Mouse (Mus musculus) fat pad, adult 2 months (tissue): Measurements from ENCODE around the gene B3gntl1.

Experiments used
- DNase-seq: peaks from one replicate; pipeline ENCODE4 v3.0.0-alpha.2; 2011; ENCODE audit warnings: low read depth, low spot score; ENCODE audit errors: extremely low read depth

Gene B3gntl1

DNA sequence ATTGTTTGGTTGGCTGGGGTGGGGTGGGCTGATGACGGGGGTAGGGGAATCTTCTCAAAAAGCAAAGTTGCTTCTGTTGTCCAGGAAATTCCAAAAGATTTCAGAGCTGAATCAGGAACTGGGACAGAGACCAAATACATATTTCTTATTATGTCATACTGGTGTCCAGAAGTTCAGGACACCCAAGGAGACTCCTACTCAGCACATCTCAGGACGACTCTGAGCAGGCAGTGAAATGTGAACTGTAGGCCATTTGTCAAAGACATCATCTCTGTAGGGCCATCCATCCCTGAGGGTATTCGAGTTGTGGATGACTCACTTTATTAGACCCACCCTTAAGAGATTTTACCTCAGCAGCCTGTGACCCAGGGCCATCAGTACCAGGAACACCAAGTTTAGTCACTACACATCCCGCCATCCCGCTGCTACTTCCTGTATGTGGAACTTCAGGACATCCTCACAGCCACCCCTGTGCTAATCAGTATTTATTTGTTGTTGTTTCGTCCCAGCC lies 12.6 kb upstream of the B3gntl1 start:
- DNase-seq: no peak

DNA sequence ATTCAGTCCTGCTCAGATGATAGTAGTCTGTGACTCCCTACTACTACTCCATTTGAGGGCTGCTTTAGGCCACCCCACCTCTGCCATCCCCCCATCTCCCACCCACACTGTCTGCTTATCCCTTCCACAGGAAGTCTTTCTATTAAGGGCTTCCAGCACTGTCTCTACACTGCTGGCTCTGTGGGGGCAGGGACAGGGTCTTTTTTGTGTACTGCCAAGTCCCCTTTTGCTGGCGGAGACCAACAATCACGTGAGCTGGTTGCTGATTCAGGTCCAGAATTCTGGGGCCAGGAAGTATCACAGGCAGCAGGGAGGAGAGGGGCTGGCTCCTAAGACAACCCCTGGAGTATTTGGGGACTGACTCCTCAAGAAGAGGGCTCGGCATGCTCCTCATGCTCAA lies 10.3 kb upstream of the B3gntl1 start:
- no peak for DNase-seq

- DNase-seq: no peak
Observed at GRCm38 (mm10) chr11:121680750-121681149, 7.8 kb upstream of the B3gntl1 start.

- DNase-seq: peak; percentile 92
Observed at GRCm38 (mm10) chr11:121679581-121679980, 6.6 kb upstream of the B3gntl1 start.

GRCm38 (mm10) chr11:121676836-121677235 lies 3.9 kb upstream of the B3gntl1 start:
- DNase-seq: no peak

GRCm38 (mm10) chr11:121673629-121674028 lies 676 bp upstream of the B3gntl1 start:
- no peak for DNase-seq

DNA sequence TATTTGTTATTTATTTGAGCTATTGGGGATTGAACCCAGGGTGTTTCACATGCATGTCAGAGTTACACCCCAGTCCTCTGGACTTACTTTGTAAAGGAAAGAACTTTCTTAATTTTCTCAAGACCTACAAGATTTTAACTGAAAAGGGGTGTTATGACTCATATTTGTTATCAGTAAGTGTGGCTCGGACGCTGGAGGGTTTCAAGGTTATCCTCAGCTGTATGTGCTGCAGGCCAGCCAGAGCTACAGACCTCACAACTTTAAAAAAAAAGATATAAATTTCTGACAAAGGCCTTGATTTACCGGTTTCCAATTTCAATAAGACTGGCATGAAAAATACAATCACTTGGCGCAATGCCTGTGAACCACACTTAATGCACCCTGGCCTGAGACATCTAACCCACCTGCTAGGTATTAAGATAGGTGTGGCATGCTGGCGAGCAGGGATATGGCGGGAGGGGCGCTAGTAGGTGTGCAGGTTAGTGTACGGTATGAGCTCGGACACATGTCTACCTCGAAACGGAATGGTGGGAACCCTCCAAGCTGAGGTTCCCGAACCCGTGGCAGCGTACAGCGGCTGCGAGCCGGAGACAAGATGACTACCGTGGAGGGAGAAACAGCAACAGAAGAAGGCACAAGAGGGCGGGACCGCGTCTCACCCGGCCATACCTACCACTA lies 502 bp downstream of the B3gntl1 start:
- no peak for DNase-seq

- DNase-seq: no peak
Observed at GRCm38 (mm10) chr11:121670926-121671325, 2.0 kb downstream of the B3gntl1 start.

DNA sequence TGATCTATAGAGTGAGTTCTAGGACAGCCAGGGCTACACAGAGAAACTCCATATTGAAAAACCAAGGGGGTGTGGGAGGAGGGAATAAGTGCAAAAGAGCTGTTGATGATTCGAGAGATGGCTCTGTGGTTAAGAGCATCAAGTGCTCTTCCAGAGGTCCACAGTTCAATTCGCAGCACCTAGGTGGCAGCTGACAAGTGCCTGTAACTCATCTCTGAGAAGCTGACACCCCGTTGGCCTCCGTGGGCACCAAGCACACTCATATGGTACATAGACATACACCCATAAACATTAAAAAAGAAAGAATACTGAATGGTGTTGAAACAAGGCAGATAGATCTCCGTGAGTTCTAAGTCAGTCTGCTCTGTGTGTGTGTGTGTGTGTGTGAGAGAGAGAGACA lies 4.2 kb downstream of the B3gntl1 start:
- DNase-seq: no peak

DNA sequence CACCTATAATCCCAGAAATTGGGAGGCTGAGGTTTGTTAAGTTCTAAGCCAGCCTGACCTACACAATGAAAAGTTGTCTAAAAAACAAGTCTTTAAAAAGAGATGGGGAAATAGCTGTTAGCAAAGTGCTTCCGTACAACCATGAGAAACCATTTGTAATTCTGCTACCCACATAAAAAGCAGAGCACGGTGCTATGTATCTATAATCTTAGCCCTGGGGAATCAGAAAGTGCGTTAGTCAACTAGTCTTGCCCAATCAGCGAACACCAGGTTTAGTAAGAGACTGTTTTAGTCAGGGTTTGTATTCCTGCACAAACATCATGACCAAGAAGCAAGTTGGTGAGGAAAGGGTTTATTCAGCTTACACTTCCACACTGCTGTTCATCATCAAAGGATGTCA lies 5.4 kb downstream of the B3gntl1 start:
- DNase-seq: peak; percentile 90

GRCm38 (mm10) chr11:121661116-121661515 lies 11.8 kb downstream of the B3gntl1 start:
- no peak for DNase-seq

DNA sequence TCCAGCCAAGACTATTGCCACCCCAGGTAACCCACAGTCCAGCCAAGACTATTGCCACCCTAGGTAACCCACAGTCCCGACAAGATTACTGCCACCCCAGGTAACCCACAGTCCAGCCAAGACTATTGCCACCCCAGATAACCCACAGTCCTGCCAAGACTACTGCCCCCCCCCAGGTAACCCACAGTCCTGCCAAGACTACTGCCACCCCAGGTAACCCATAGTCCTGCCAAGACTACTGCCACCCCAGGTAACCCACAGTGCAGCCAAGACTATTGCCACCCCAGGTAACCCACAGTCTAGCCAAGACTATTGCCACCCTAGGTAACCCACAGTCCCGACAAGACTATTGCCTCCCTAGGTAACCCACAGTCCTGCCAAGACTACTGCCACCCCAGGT lies 12.3 kb downstream of the B3gntl1 start:
- DNase-seq: peak; percentile 58

- no peak for DNase-seq
Observed at GRCm38 (mm10) chr11:121658151-121658550, 14.8 kb downstream of the B3gntl1 start.

DNA sequence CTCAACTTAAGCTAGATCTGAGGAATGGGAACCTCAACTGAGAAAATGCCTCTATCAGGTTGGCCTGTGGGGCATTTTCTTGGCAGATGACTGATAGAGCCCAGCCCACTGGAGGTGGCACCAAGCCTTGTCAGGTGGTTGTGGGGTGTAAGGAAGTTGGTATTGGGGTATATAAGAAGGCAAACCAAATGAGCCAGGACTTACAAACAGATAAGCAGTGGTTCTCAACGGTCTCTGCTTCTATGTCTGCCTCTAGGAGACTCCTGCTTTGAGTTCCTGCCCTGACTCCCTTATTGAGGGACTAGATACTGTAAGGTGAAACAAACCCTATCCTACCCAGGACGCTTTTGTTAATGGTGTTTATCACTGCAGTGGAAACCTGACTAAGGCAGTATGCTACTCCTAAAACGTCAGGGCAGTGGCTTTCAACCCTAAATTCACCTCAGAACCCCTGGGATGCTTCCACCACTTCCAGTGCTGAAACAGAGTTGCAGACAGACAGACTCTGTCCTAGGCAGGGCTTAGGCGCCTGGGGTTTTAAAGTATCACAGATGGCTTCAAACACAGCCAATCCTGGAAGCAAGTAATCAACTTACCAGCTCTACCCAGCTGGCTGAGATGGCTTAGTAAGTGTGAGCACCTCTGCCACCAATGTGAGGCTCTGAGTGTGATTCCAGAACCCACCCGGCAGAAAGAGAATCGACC lies 17.0 kb downstream of the B3gntl1 start:
- DNase-seq: no peak

- DNase-seq: no peak
Observed at GRCm38 (mm10) chr11:121655166-121655806, 17.7 kb downstream of the B3gntl1 start.

DNA sequence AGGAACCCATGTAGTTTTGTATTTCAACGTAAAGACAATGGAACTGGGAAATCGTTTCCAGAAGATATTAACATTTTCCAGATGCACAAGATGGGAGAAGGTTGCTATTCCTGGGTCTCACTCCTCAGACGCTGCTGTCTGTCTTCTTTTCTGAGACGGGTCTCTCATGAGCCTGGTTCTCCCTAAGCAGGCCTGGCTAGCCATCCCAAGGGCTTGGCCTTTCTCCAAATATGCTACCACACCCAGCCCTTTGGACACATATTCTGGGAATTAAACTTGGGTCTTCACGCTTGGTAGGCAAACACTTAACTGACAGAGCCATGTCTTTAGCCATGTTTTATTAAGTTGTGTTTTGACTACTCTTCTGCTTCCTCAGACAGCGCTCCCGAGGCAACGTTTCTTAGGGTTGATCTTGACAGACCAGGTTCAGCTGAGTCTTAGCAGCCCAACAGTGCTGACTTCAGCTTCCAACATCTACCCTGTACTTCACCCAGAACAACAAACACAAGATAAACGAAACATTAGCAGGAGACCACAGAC lies 18.5 kb downstream of the B3gntl1 start:
- no peak for DNase-seq

DNA sequence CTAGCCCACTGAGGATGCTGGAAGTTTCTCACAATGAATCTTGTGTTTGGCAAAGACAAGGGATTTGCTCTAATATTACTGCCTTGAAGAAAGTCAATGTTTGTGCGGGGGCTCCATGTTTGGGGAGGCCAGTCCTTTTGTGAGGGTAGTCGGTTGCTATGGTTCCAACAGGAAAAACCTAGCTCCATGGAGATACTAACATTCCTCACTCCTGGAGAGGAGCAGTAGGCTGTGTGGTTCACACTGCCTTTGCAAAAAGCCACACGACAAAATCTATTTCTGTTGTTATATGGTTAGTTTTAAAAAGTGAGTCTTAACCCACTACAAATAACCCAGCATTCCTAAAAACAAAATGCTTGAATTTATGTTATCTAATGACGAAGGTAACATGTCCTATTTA lies 19.3 kb downstream of the B3gntl1 start:
- DNase-seq: no peak

DNA sequence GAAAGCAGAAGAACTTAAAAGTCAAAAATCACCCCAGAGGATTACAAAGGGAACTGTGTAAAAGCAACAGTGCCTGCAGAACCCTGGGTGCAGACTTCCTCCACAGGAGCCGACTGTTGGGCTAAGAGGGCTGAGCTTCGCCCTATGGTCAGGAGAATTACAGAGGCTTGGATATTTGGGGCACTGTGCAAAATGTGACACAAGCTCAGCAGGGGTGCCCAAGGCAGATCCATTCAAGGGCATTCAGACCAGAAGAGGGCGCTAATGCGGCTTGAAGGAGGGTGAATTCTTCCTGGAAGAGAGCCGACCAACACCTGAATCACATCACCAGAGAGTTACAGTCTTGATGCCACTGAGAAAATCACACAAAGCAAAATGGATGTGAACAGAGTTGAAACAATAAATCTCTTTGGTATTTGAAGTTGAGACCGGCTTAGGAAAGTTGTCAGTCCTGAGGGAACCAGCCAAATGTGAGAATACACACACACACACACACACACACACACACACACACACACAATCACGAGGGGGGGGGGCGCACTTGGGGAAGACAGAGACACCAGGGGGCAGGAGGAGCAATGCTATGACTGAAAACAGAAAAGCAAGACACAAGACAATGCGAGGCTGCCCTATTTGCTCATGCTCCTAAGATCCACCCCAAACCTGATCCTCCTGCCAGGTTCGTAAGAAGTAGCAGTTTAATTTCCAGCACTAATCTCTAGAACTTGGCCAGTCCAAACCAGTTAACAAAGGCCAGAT lies 20.2 kb downstream of the B3gntl1 start:
- DNase-seq: no peak

GRCm38 (mm10) chr11:121651983-121652382 lies 21.0 kb downstream of the B3gntl1 start:
- no peak for DNase-seq

DNA sequence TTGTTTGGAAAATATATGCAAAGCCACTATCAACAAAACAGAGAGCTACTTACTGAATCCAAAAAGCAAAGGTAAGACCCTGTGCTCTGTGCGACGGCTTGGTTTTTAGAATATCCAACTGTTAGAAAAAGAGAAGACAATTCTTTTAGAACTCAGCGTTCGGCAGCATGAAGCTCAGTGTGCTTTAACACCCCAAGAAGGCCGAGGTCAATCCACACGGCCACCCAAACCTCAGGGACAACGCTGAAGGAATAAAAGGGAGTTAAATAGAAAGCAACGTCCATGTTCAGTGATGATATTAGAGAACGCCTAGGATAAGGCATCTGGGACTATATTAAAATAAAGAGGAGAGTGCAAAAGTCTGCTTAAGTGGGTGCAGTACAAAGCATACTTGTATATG lies 21.4 kb downstream of the B3gntl1 start:
- no peak for DNase-seq

- DNase-seq: no peak
Observed at GRCm38 (mm10) chr11:121650668-121651067, 22.3 kb downstream of the B3gntl1 start.
